29 mouse cellular contexts compared by ENCODE assay signal in genomic region chr7:100833859-100834258, GRCm38 (mm10).
"Had no signal": no experiment of that assay in that cellular context is flagged by ENCODE, and none has a peak within 500 bp of the region (broad histone marks: within the 10 kb centered on the region; RNA-seq: fewer than 3 reads in every experiment).

No protein-coding gene starts in this region.

- H3K4me2 ChIP-seq: limb, embryonic 12.5 days; limb, embryonic 13.5 days; limb, embryonic 15.5 days; liver, embryonic 13.5 days; liver, embryonic 15.5 days; lung, embryonic 14.5 days; lung, embryonic 15.5 days; midbrain, embryonic 12.5 days; midbrain, embryonic 15.5 days; neural tube, embryonic 12.5 days had no signal

- DNase-seq: left cerebral cortex, postnatal 4 days; liver; liver, embryonic 13.5 days; liver, postnatal 0 days; lung, adult 18-20 months; lung, adult 2 months; lung, embryonic 14.5 days; lung, postnatal 10 days; lung, postnatal 14 days; lung, postnatal 36 days; lung, postnatal 4 days; midbrain, embryonic 14.5 days had no signal

- H3K9me3 ChIP-seq: limb, embryonic 10.5 days; limb, embryonic 12.5 days; limb, embryonic 13.5 days; limb, embryonic 15.5 days; liver, embryonic 13.5 days; liver, embryonic 15.5 days; lung, embryonic 15.5 days; megakaryocyte, embryonic 14.5 days; midbrain, embryonic 10.5 days; midbrain, embryonic 12.5 days; midbrain, embryonic 15.5 days; neural tube, embryonic 12.5 days had no signal

- ATAC-seq: liver, postnatal 0 days; lung, postnatal 0 days; midbrain, embryonic 15.5 days; midbrain, embryonic 16.5 days had no signal

- H3K27ac ChIP-seq: left cerebral cortex, adult 2 months; limb, embryonic 12.5 days; limb, embryonic 13.5 days; limb, embryonic 15.5 days; liver, embryonic 13.5 days; liver, embryonic 14.5 days; liver, embryonic 15.5 days; lung, embryonic 15.5 days; macrophage; midbrain, embryonic 10.5 days; midbrain, embryonic 12.5 days; midbrain, embryonic 15.5 days; neural tube, embryonic 12.5 days had no signal

- H3K4me3 ChIP-seq: left cerebral cortex, adult 2 months; limb, embryonic 10.5 days; limb, embryonic 12.5 days; limb, embryonic 13.5 days; limb, embryonic 15.5 days; liver, embryonic 13.5 days; liver, embryonic 15.5 days; lung, embryonic 15.5 days; megakaryocyte, embryonic 14.5 days; midbrain, embryonic 10.5 days; midbrain, embryonic 12.5 days; midbrain, embryonic 15.5 days; myocyte; neural tube, embryonic 12.5 days had no signal

- H3K4me1 ChIP-seq: limb, embryonic 12.5 days; lung, embryonic 15.5 days; midbrain, embryonic 10.5 days; midbrain, embryonic 12.5 days; midbrain, embryonic 15.5 days; neural tube, embryonic 12.5 days had no signal

- H3K9ac ChIP-seq: limb, embryonic 12.5 days; limb, embryonic 13.5 days; limb, embryonic 15.5 days; liver, embryonic 13.5 days; liver, embryonic 14.5 days; liver, embryonic 15.5 days; liver, postnatal 0 days; lung, embryonic 14.5 days; lung, embryonic 15.5 days; midbrain, embryonic 12.5 days; midbrain, embryonic 15.5 days; neural tube, embryonic 12.5 days had no signal

- H3K27me3 ChIP-seq: limb, embryonic 12.5 days; limb, embryonic 13.5 days; limb, embryonic 15.5 days; liver, embryonic 13.5 days; liver, embryonic 15.5 days; lung, embryonic 15.5 days; megakaryocyte, embryonic 14.5 days; midbrain, embryonic 12.5 days; midbrain, embryonic 15.5 days; neural tube, embryonic 12.5 days had no signal
